Comparison of ENCODE assay signal across 24 mouse cellular contexts in genomic region chr4:95688159-95688558, GRCm38 (mm10).
DNase-seq lines count a peak whose midpoint lies in the region; ATAC-seq and TF ChIP-seq lines count a peak whose summit lies in the region.
"Had no signal": no experiment of that assay in that cellular context is flagged by ENCODE, and none has a peak within 500 bp of the region (broad histone marks: within the 10 kb centered on the region; RNA-seq: fewer than 3 reads in every experiment).

No protein-coding gene starts in this region.

- no peak overlapping the region for H3K9ac ChIP-seq in liver, adult 2 months (ENCODE audit: low read depth, low read length)
- H3K9ac ChIP-seq in liver, embryonic 11.5 days (ENCODE audit: low read depth, low read length): no peak overlapping the region
- H3K9ac ChIP-seq: embryonic facial prominence, embryonic 13.5 days; forebrain, embryonic 12.5 days; forebrain, embryonic 15.5 days; hindbrain, embryonic 12.5 days; hindbrain, embryonic 15.5 days had no signal

- H3K4me3 ChIP-seq in liver, adult 2 months (ENCODE audit: insufficient read depth, low read depth, low read length): no peak overlapping the region
- H3K4me3 ChIP-seq in liver, embryonic 11.5 days (ENCODE audit: low read depth, low read length): no peak overlapping the region
- H3K4me3 ChIP-seq in kidney, adult 2 months (ENCODE audit: insufficient read depth, low read depth, low read length): no peak overlapping the region
- H3K4me3 ChIP-seq: embryonic facial prominence, embryonic 10.5 days; embryonic facial prominence, embryonic 13.5 days; erythroblast, embryonic 14.5 days; forebrain, embryonic 12.5 days; forebrain, embryonic 15.5 days; heart, adult 2 months; hindbrain, embryonic 12.5 days; hindbrain, embryonic 15.5 days had no signal

- peaks cover 2% of the 10 kb centered on the region for H3K4me1 ChIP-seq in liver, adult 2 months (ENCODE audit: control insufficient read depth, insufficient read depth, low read length)
- no peaks in the 10 kb centered on the region for H3K4me1 ChIP-seq in liver, embryonic 11.5 days (replicated peaks; ENCODE audit: control insufficient read depth, insufficient read depth, low read length)
- H3K4me1 ChIP-seq in kidney, adult 2 months (ENCODE audit: control insufficient read depth, insufficient read depth, low read length): no peaks in the 10 kb centered on the region

- no peak overlapping the region for H3K4me2 ChIP-seq in liver, embryonic 11.5 days
- H3K4me2 ChIP-seq: embryonic facial prominence, embryonic 13.5 days; forebrain, embryonic 12.5 days; forebrain, embryonic 15.5 days; heart, embryonic 11.5 days; hindbrain, embryonic 12.5 days; hindbrain, embryonic 15.5 days had no signal

- no peak for TF ChIP-seq CTCF in liver, adult 2 months (IDR thresholded peaks at IDR 0.05; ENCODE audit: low read depth, low read length)
- no peak for TF ChIP-seq CTCF in kidney, adult 2 months (conservative IDR thresholded peaks at IDR 0.05; ENCODE audit: insufficient read depth, insufficient read length, low read depth, low read length)

- H3K79me2 ChIP-seq in liver, adult 2 months (ENCODE audit: control insufficient read depth, insufficient read depth, low read length): no peaks in the 10 kb centered on the region; the same call in 1 of the 2 replicates

- 0 out of 2 replicates have a peak, but pooled peaks cover 1% of the 10 kb centered on the region for H3K36me3 ChIP-seq in liver, adult 2 months (ENCODE audit: control insufficient read depth, insufficient read depth, low read length)
- H3K36me3 ChIP-seq in liver, embryonic 11.5 days (ENCODE audit: control insufficient read depth, insufficient read depth, low read length): no peaks in the 10 kb centered on the region
- H3K36me3 ChIP-seq in kidney, adult 2 months (ENCODE audit: control insufficient read depth, insufficient read depth, low read length): no peaks in the 10 kb centered on the region
- H3K36me3 ChIP-seq: embryonic facial prominence, embryonic 10.5 days; embryonic facial prominence, embryonic 13.5 days; forebrain, embryonic 12.5 days; forebrain, embryonic 15.5 days; G1E; hindbrain, embryonic 12.5 days; hindbrain, embryonic 15.5 days had no signal

- TF ChIP-seq POLR2A in liver, adult 2 months (IDR thresholded peaks at IDR 0.05; ENCODE audit: extremely low read depth, insufficient read depth, low read length): no peak
- no peak for TF ChIP-seq POLR2A in kidney, adult 2 months (IDR thresholded peaks at IDR 0.05; ENCODE audit: low read depth, low read length)

- no peaks in the 10 kb centered on the region for H3K27me3 ChIP-seq in liver, adult 2 months (ENCODE audit: control insufficient read depth, insufficient read depth, low read length)
- H3K27me3 ChIP-seq in liver, embryonic 11.5 days (replicated peaks; ENCODE audit: control insufficient read depth, insufficient read depth, low read length): no peaks in the 10 kb centered on the region
- H3K27me3 ChIP-seq in kidney, adult 2 months (replicated peaks; ENCODE audit: control insufficient read depth, insufficient read depth, low read length): no peaks in the 10 kb centered on the region
- H3K27me3 ChIP-seq: embryonic facial prominence, embryonic 13.5 days; forebrain, embryonic 12.5 days; forebrain, embryonic 15.5 days; hindbrain, embryonic 12.5 days; hindbrain, embryonic 15.5 days; Patski had no signal

- 86% methylated on average over 4 of the region's 4 CpGs for WGBS in liver, adult 2 months
- WGBS in liver, embryonic 11.5 days: 79% methylated on average over 4 of the region's 4 CpGs
- 88% methylated on average over 4 of the region's 4 CpGs for WGBS in kidney, adult 2 months

- no peak overlapping the region for H3K27ac ChIP-seq in liver, adult 2 months (replicated peaks; ENCODE audit: insufficient read depth, low read depth, low read length)
- no peak overlapping the region for H3K27ac ChIP-seq in liver, embryonic 11.5 days (ENCODE audit: low read depth, low read length)
- H3K27ac ChIP-seq in kidney, adult 2 months (ENCODE audit: insufficient read depth, low read depth, low read length): no peak overlapping the region
- H3K27ac ChIP-seq: embryonic facial prominence, embryonic 10.5 days; embryonic facial prominence, embryonic 13.5 days; forebrain, embryonic 12.5 days; forebrain, embryonic 15.5 days; heart, adult 2 months; hindbrain, embryonic 12.5 days; hindbrain, embryonic 15.5 days had no signal

- H3K9me3 ChIP-seq in liver, embryonic 11.5 days (ENCODE audit: control insufficient read depth, low read length): no peaks in the 10 kb centered on the region
- H3K9me3 ChIP-seq: embryonic facial prominence, embryonic 10.5 days; embryonic facial prominence, embryonic 13.5 days; forebrain, embryonic 12.5 days; forebrain, embryonic 15.5 days; G1E; hindbrain, embryonic 12.5 days; hindbrain, embryonic 15.5 days had no signal

- peak; percentile 24 for DNase-seq in liver, adult 2 months (ENCODE audit: extremely low read depth, low read depth, low spot score)
- no peak for DNase-seq in liver, embryonic 11.5 days (ENCODE audit: low spot score)
- no peak for DNase-seq in cerebellum, adult 8-10 months
- no peak for DNase-seq in kidney, adult 2 months
- DNase-seq: adrenal gland, postnatal 10 days; adrenal gland, postnatal 36 days; cerebellum, adult 18-20 months; cerebellum, adult 9-11 months; cerebellum, postnatal 25 days; embryo, embryonic 11 days; gastrocnemius, postnatal 25 days; heart, adult 2 months had no signal

- ATAC-seq in liver, embryonic 11.5 days (replicated peaks; ENCODE audit: low FRiP score): no peak
- ATAC-seq in granulocyte monocyte progenitor cell, adult 5-6 weeks (replicated peaks; ENCODE audit: poor library complexity, severe bottlenecking): peak; percentile 75
- ATAC-seq in megakaryocyte progenitor cell, adult 5-6 weeks (replicated peaks; ENCODE audit: poor library complexity): peak; percentile 48
- ATAC-seq: forebrain, embryonic 15.5 days; Patski had no signal
